Mouse (Mus musculus) olfactory bulb, adult 2 months (tissue): Measurements from ENCODE around the gene Twf2. TPM values are rescaled to one million over a fixed set of nuclear protein-coding genes. Genes with fewer than 3 reads are reported as not detected.

Experiments
- H3K27ac ChIP-seq: fragments of 200-500 bp; 2 replicates; pipeline ENCODE4 v1.5.1; 2012; ENCODE audit warnings: low read depth, low read length; ENCODE audit not compliant: insufficient read depth
- H3K4me1 ChIP-seq: fragments of 200-500 bp; 2 replicates; pipeline ENCODE4 v1.6.1; 2012; ENCODE audit warnings: low read length; ENCODE audit not compliant: control insufficient read depth, insufficient read depth
- H3K4me3 ChIP-seq: fragments of 200-500 bp; 2 replicates; pipeline ENCODE4 v1.5.1; 2012; ENCODE audit warnings: mild to moderate bottlenecking, low read depth, low read length, moderate library complexity; ENCODE audit not compliant: insufficient read depth
- CTCF ChIP-seq: fragments of 200-500 bp; IDR thresholded peaks from 2 replicates; pipeline ENCODE4 v1.5.1; 2012; ENCODE audit warnings: low read depth, mild to moderate bottlenecking, low read length, moderate library complexity; ENCODE audit not compliant: insufficient read depth
- POLR2A ChIP-seq: fragments of 200-500 bp; IDR thresholded peaks from 2 replicates; pipeline ENCODE4 v1.6.1; 2012; ENCODE audit warnings: mild to moderate bottlenecking, low read depth, low read length, moderate library complexity; ENCODE audit not compliant: insufficient read depth
- WGBS: fragments of 180-500 bp; shearing (Covaris S2); methylation state at CpG from one replicate; pipeline ENCODE4 v1.1.7; 2018; 5-methylcytosine and 5-hydroxymethylcytosine counted together
- polyA plus RNA-seq: library from polyadenylated mRNA; stranded (reverse); fragments of >200 nt; gene quantifications from 2 replicates; pipeline ENCODE4 v1.2.4, GENCODE M21; 2012; ENCODE audit warnings: low replicate concordance; ENCODE audit not compliant: missing spikeins, insufficient read depth, insufficient read length

The Twf2 gene
- polyA plus RNA-seq, 1 experiment = not detected

DNA sequence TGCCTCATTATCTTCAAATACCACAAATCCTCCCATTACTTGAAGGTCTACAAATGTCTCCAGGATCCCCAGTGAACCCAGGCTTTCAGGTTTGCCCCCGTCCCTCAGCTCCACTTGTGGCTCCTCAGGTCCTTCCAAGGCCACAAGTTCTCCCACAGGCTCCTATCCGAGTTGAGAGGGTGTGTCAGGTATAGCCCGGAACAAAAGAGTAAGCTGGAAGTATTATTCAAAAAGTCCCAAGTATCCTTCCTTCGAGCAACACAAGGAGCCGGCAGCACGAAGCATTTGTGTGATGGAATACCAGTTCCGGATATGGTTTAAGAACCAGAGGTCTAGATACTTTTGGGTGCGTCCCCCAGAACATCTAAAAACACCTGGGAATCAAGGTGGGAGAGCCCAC, 10.9 kb upstream of the Twf2 start:
- H3K4me3 ChIP-seq = no peak overlapping the region
- no peak overlapping the region for H3K27ac ChIP-seq
- 87% methylated on average over 8 of the region's 8 CpGs for WGBS
- peaks cover 6% of the 10 kb centered on the region; the same call in 1 of the 2 replicates for H3K4me1 ChIP-seq
- TF ChIP-seq CTCF (no peak), POLR2A (no peak)

DNA sequence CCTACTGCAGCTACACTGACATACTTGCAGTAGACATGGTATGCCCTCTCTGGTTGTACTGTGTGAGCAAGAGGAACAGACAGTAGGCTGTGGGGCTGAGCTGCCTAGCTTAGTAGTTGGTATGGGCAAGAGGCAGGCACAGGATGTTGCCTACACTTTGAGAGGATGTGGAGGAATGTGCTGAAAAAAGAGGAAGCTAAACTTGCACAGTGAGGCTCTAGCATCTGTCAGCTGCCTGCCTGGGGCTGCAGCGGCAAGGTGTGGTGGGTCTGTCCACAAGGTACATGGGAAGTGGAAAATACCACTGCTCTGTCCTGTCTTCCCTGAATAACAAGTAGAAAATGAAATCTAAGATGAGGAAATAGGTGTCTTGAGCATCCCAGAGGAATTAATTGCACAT, 9.9 kb upstream of the Twf2 start:
- TF ChIP-seq POLR2A = no peak
- no peak overlapping the region for H3K27ac ChIP-seq
- H3K4me1 ChIP-seq = peaks cover 6% of the 10 kb centered on the region; the same call in 1 of the 2 replicates
- WGBS = 89% methylated on average over 1 of the region's 1 CpGs
- H3K4me3 ChIP-seq = no peak overlapping the region

GRCm38 (mm10) chr9:106193930-106194807, 8.7 kb upstream of the Twf2 start:
- TF ChIP-seq CTCF (no peak), POLR2A (no peak)
- 65% methylated on average over 8 of the region's 8 CpGs for WGBS
- H3K4me3 ChIP-seq = no peak overlapping the region
- H3K27ac ChIP-seq = no peak overlapping the region; the same call in 1 of the 2 replicates
- peaks cover 7% of the 10 kb centered on the region for H3K4me1 ChIP-seq

GRCm38 (mm10) chr9:106195693-106196092, 7.2 kb upstream of the Twf2 start:
- Histone ChIP-seq H3K4me3 (no peak overlapping the region), H3K27ac (no peak overlapping the region), H3K4me1 (peaks cover 11% of the 10 kb centered on the region)
- no peak for TF ChIP-seq CTCF
- TF ChIP-seq POLR2A = no peak
- 88% methylated on average over 8 of the region's 8 CpGs for WGBS

GRCm38 (mm10) chr9:106197081-106197713, 5.7 kb upstream of the Twf2 start:
- TF ChIP-seq POLR2A (no peak), CTCF (no peak)
- H3K4me1 ChIP-seq = peaks cover 11% of the 10 kb centered on the region
- 97% methylated on average over 3 of the region's 3 CpGs for WGBS

DNA sequence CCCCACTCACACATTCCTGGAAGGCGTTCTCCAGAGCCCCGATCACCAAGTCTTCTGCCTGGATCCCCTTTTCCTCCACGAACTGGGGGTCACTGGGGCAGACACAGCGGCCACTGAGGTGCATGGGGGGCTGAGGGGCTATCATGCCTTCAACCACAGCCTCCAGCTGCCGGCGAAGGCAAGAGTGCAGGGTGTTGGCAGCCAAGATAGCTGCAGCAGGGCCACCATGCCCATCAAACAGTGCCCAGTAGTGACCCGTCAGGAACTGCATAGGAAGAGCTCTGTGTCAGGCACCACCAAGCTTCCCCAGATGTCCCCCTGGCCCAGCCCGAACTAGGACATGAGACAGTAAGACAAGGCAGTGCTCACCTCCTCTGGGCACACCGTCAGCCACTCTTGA, 5.2 kb upstream of the Twf2 start:
- WGBS = 97% methylated on average over 9 of the region's 9 CpGs
- no peak overlapping the region for H3K4me3 ChIP-seq
- no peak overlapping the region for H3K27ac ChIP-seq
- TF ChIP-seq CTCF = no peak
- TF ChIP-seq POLR2A = no peak
- peaks cover 11% of the 10 kb centered on the region for H3K4me1 ChIP-seq

More at GRCm38 (mm10) chr9:106197081-106197713, 5.7 kb upstream of the Twf2 start:
- H3K4me3 ChIP-seq = no peak overlapping the region
- no peak overlapping the region for H3K27ac ChIP-seq

DNA sequence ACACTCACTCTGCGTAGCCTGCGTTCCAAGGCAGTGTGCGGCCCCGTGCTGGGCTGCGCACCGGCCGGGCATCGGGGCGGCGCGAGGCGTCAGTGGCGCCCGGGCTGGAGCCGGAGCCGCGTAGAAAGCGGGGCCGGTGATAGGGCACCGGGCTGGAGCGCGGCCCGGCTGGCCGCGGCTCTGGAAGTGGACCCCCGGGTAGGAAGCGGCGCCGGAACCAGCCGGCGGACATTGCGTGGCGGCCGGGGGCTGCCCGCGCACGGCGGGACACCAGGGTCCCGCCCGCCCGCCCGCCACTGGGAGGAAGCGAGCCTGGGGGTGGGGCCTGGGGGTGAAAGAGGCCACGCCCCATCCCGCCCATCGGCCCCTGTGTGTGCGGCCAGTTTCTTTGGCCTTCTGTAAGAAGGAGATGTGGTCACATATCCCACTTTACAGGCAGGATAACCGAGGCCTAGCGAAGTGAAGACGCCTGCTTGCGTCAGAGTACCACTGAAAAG, 3.9 kb upstream of the Twf2 start:
- WGBS = 3% methylated on average over 49 of the region's 51 CpGs
- TF ChIP-seq POLR2A (no peak), CTCF (no peak)
- peak overlapping the region; percentile 55 for H3K4me3 ChIP-seq
- H3K27ac ChIP-seq = no peak overlapping the region
- H3K4me1 ChIP-seq = peaks cover 13% of the 10 kb centered on the region

DNA sequence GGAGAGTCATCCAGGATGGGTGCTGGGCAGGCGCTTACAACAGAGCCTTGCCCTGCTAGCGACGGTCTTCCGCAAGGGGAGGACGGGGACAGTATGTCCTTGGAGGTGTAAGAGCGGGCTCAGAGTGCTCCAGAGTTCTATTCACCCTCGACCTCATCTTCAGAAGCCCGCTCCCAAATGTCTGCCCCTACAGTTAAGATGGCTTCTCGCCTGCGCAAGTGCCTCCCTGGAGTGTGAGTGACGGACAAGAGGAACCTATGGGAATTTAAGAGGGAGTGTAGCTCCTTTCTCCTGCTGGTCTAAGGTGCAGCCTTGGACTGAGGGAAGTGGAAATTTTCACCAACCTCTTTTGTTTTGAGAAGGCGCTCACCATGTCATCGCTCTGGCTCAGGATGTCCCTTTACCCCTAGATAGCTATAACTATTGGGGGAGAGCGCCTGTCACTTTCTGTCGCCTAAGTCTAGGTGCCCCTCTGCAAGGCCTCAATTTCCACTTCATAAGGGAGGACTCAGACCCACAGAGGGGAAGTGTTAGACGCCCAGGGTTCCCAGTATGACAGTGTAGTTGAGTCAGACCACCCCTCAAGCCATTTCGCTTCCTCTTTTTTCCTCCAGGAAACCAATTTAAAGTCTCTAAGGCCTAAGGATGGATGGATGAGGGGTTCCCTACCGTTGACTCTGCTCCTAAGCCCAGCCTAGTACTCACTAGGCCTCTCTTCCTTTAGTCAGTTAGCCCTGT, 3.2 kb upstream of the Twf2 start, which contains the start of gene Ppm1m:
Ppm1m (minus strand) TSS at position 212 of the 738 bp plus-strand sequence.
- peaks cover 17% of the 10 kb centered on the region for H3K4me1 ChIP-seq
- 80% methylated on average over 18 of the region's 18 CpGs for WGBS
- no peak for TF ChIP-seq CTCF
- no peak for TF ChIP-seq POLR2A
- peak within 1 kb of the TSS; percentile 55 for H3K4me3 ChIP-seq
- no peak within 1 kb of the TSS for H3K27ac ChIP-seq
